Mouse (Mus musculus) natural killer cell, adult 2 months (primary cell): ENCODE results near the gene Pla2g3.
A peak's percentile ranks its signal among the peaks of the same experiment; 100 is the strongest.

Experiments
- DNase-seq, 2 experiments: peaks; one replicate each; pipeline ENCODE4 v3.0.0; 2022; ENCODE audit warnings: low spot score in 2 of 2

Gene Pla2g3

DNA sequence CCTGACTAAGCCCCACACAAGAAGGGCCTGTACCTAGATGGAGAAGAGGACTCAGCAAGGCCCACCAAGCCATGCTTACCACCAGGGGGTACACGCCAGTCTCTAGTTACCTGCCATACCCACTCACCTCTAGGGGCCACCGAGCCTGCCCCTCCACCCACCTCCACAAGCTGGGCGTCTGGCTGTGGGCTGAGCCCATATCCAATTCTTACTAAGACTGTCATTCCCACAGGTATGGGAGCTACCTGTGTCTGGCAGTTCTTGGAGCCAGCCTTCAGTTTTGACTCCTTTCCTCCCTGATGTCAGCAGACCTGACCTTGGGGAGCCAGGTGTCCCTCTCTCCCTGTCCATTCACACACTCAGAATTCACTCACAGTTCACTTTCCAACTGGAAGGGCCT, 49.6 kb downstream of the Pla2g3 start:
- no peak for DNase-seq

DNA sequence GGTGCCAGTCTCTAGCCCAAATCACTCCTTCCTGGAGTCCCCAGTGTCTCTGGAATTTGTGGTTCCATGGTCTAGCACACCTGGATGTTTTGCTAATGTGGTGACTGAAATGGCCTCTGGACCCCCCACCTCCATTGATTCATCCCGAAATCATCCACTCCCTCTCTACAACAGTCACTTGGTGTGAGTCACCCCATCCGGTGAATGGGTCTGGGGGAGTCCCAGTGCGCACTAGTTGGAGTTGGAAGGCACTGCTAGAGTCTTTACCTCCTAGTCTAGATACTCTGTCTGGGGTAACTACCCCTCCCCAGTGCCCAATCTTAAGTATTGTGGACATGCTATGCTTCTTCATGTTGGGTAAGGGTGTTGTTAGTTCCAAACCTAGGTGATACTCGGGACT, 50.3 kb downstream of the Pla2g3 start:
- no peak for DNase-seq

DNA sequence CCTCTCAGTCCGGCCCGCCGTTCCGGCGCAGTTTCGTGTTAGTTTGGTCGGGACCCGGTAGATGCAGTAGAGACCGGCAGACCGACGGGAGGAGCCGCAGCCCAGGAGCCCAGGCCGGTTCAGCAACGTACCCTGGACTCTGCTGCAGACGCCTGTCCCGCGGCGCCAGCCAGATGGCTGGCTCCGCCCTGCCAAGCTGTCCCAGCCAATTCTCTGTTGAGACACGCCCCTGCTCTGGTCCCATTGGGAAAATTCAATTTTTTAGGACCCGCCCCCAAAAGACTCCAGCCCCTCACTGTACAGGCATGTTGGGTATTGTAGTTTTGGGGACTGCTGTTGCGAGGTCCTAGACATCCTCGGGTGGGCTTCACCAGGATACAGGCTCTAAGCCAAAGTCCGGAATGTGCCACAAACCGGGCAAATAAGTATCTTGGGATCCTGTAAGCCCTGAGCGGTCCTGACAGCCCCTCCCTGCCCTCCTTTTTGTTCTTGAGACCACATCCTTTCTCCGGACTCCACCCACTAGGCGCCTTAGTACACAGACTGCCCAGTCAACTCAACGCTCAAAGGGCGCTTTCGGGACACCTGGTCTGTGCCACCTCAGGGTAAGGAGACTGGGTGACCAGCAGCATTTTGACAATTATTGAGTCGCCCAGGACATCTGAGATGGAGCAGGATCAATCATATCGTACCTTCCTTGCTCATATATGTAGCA, 51.2 kb downstream of the Pla2g3 start:
- DNase-seq: peak; percentile 63 to 71

DNA sequence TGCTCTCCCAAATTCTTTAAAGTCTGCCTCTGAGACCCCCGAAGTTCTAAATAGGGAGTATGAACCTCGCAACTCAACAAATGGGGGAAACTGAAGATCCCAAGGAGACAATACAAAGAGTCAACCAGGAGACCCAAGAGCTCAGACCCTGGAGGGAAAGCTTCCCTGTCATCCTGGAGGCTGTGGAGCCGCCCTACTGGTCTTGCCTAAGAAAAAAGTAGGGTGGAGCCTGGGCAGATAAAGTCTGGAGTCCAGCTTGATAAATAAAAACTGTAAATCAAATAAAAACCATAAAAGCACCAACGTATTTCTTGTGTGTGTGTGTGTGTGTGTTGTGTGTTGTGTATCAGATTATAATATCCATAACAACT, 51.7 kb downstream of the Pla2g3 start:
- DNase-seq: no peak

DNA sequence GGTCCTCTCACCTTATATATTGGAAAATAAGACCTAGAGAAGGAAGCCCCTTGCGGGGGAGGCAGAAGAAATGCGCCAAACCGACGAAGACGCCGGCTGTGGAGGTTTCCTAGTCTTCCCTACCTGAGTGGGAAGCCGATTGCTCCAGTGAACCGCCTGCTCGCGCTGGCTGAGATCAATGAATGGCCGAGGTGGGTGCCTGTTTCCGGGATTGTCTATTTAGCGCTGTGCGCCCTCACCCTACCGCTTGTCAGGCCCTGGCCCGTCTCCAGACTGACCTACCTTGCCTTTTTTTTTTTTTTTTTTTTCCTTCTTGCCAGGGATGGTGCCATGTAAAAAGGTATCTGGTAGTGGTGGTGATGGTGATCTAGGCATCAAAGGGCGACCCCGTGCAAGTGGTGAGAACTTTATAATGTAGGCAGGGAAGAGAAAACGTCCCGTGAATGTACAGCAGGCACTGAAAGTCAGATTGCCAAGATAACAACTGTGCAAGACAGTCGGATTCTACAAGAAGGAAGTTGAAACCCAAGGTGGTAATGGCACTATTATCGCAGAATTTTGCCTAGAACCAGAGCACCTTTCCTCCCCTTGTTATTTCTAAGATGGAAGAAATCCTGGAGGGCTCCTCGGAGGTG, 52.5 kb downstream of the Pla2g3 start, which contains the start of gene Smtn:
Gene Smtn, minus strand, starts transcription at position 162 of the 635 bp plus-strand sequence.
- no peak for DNase-seq

DNA sequence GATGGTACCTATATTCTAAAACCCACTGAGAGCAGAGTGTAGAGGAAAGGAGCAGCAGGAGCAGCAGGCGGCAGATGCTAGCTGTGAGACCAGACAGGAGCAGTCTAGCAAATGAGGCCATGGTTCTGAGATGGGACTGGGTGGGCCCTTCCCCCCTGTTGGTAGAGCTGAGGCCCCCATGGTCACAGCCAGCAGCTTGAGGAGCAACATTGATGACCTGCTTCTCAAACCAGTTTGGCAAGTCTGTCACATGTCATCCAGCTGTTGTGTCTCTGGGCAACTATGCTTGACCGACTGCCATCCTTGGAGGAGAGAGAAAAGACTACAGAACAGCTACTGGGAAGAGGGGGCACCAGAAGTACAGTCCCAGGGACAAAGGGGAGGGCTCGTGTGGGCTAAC, 53.8 kb downstream of the Pla2g3 start:
- DNase-seq: no peak

DNA sequence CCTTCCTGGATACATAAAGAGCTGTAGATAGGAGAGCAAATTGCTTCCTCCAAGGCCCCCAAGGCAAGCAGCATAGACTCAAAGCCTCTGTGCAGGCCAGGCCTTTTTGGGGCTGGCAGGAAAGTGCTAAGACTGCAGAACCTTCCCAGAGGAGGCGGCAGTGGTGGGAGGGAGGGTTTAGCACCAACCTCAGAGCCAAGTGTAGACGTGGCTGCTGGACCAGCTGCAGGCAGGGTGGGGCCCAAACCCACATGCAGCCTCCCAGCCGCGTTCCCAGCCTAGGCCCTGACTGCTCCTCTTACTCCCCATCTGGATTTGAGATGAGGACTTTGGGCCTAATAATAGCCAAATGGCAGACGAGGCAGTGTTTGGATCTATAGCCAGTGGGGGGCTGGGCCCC, 54.9 kb downstream of the Pla2g3 start:
- DNase-seq: no peak

DNA sequence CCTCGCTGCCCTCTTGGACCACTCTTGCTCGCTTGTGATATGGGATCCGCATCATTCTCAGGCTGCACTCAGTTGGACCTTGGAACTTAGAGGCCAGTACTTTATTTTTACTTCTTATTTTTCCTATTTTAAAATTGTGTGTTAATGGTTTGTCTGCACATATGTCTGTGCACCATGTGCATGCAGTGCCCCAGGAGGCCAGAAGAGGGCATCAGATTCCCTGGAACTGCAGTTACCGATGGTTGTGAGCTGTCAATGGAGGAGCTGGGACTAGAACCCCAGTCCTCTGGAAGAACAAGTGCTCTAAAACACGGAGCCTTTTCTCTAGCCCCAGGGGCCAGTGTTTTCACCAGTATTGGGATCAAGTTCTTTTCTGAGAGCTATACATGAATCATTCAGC, 56.3 kb downstream of the Pla2g3 start:
- DNase-seq: no peak

DNA sequence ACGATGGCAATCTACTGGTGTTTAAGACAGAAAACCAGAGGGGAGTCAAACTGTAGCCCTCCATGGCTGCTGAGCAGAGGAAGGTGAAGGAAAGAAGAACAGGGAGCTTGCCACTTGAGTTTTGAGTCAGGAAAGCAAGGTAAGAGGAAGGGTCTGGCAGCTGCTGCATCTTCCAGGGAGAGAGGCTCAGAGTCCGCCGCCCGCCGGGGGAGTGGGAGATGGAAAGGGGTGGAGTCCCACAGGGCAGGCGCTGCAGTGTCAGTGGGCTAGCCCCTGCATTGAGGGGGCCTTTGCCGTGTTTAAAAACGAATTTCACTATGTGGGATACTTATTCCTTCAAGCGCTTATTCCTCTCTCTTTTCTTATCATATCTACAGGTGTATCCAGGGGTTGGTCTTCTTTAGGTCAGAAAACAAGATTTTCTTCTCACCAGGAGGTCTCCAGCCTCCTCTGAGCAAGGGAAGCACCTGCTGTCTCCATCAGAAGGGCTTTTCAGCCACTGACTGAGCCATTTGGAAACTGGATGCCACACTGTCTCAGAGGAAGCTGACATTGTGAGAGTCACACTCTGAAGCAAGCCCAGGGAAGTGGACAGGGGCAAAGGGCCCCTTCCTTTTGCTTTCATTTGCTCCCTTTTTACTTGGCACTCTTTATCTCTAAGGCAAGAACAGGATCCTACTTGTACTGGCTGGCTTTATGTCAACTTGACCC, 57.6 kb downstream of the Pla2g3 start:
- DNase-seq: no peak

DNA sequence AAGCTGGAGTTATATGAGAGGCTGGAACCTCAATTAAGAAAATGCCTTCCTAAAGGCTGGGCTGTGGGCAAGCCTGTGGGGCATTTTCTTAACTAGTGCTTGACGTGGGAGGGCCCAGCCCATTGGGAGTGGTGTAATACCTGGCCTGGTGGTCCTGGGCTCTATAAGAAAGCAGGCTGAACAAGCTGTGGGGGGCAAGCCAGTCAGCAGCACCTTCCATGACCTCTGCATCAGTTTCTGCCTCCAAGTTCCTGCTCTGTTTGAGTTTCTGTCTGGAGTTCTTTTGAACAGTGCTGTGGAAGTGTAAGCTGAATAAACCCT, 58.1 kb downstream of the Pla2g3 start:
- DNase-seq: no peak

DNA sequence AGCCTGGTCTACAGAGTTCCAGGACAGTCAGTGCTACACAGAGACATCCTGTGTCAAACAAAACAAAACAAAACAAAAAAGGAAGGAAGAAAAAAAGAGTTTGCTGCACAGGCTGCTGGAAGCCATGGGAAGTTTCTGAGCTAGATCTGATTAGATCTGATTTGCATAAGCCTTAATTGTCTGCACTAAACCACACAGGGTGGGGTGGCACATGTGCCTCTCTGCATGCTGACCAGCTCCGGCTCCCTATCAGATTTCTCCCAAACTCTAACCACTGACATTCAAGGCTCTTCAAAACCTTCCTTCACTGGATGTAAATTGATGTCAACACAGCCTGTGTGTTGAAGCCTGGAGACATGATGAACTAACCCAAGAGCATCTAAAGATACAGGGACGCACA, 59.0 kb downstream of the Pla2g3 start:
- DNase-seq: no peak

DNA sequence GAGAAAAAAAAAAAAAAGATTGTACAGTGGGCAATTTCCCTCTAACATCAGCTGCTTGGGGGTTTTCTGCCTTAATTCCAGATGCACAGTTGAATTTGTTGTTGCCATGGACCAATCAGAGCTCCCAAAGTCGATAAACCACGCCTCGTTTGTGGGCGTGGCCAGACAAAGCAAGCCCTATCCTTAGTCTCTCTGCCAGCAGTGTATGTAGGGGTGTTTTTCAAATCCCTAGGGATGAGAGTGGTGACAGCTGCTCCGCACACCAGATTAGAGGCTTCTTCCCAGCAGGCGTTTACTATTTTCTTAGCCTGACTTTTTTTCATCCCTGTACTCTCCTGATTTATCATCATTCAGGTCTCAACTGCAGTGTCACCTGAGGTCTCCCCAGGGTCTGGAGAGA, 59.9 kb downstream of the Pla2g3 start:
- no peak for DNase-seq

DNA sequence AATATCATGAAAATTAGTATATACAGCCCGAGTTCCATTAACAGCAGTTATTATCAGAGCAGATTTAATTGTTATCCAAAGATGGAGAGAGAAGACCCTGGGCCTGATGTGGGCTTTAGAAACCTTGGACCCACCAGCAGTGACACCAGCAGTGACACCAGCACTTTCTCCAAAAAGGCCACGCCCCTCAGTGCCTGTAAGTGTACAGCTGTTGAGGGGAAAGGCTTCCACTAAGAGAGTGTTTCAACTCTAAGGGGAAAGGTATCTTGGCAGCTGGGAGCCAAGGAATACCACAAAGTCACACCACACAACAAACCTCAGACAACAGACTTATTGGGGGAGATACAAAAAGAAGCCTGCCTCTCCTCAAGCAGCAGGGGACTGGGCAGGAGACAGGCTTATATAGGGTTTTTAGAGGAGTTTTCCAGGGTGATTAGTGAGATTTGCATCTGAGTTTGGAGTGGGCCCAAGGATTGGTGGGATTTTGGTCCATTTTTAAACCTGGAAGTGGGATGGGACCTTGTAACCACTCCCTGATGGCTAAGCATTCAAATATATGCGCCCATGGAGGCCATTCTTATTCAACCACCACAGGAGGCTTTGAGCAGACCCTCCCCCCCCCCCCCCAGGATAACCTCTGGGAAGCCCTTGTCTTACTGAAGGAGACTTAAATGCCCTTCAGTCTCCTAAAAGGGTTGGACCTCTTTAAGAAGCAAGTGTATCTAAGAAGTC, 60.6 kb downstream of the Pla2g3 start:
- DNase-seq: no peak
